In genomic region chr2:126355259-126355658, GRCm38 (mm10) we compare ENCODE assay signal across 28 mouse cellular contexts.
DNase-seq lines count a peak whose midpoint lies in the region; ATAC-seq and TF ChIP-seq lines count a peak whose summit lies in the region.
"Had no signal": no experiment of that assay in that cellular context is flagged by ENCODE, and none has a peak within 500 bp of the region (broad histone marks: within the 10 kb centered on the region; RNA-seq: fewer than 3 reads in every experiment).

No protein-coding gene starts in this region.

- no peak for TF ChIP-seq RAD21 in MEL (IDR thresholded peaks at IDR 0.05; ENCODE audit: low read depth, low read length)

- H3K79me2 ChIP-seq in MEL (ENCODE audit: control insufficient read depth, insufficient read depth, low read length, poor library complexity): no peaks in the 10 kb centered on the region

- H3K36me3 ChIP-seq in MEL (ENCODE audit: control insufficient read depth in 1 of 2, insufficient read depth in 2 of 2, low read length in 2 of 2): no peaks in the 10 kb centered on the region
- H3K36me3 ChIP-seq: embryonic facial prominence, embryonic 10.5 days; embryonic facial prominence, embryonic 13.5 days; forebrain, embryonic 12.5 days; forebrain, embryonic 15.5 days; heart, embryonic 12.5 days; heart, embryonic 15.5 days; hindbrain, embryonic 10.5 days; hindbrain, embryonic 13.5 days; intestine, embryonic 15.5 days had no signal

- H3K9ac ChIP-seq in MEL (ENCODE audit: control insufficient read depth, low read depth, low read length, poor library complexity, severe bottlenecking): no peak overlapping the region
- H3K9ac ChIP-seq: embryonic facial prominence, embryonic 13.5 days; forebrain, embryonic 12.5 days; forebrain, embryonic 15.5 days; heart, embryonic 12.5 days; heart, embryonic 15.5 days; hindbrain, embryonic 13.5 days; intestine, embryonic 15.5 days had no signal

- H3K9me3 ChIP-seq in MEL (replicated peaks; ENCODE audit: insufficient read depth, low read length): no peaks in the 10 kb centered on the region
- H3K9me3 ChIP-seq: embryonic facial prominence, embryonic 10.5 days; embryonic facial prominence, embryonic 13.5 days; forebrain, embryonic 12.5 days; forebrain, embryonic 15.5 days; heart, embryonic 12.5 days; heart, embryonic 15.5 days; hindbrain, embryonic 10.5 days; hindbrain, embryonic 13.5 days; intestine, embryonic 15.5 days had no signal

- TF ChIP-seq EP300 in MEL (IDR thresholded peaks at IDR 0.05; ENCODE audit: low read depth in 1 of 2, low read length in 2 of 2): no peak

- no peak for TF ChIP-seq POLR2A in MEL (IDR thresholded peaks at IDR 0.05; ENCODE audit: control insufficient read depth in 1 of 2, insufficient read depth in 1 of 2, low read depth in 1 of 2, low read length in 2 of 2, poor library complexity in 1 of 2)

- peak; percentile 52 for ATAC-seq in granulocyte monocyte progenitor cell, adult 5-6 weeks (replicated peaks; ENCODE audit: poor library complexity, severe bottlenecking)
- ATAC-seq: CD4-positive, CD25-positive, alpha-beta regulatory T cell, adult 4 months; forebrain, embryonic 15.5 days; hindbrain, embryonic 16.5 days; intestine, embryonic 15.5 days; Patski had no signal

- H3K27me3 ChIP-seq in MEL (ENCODE audit: control insufficient read depth in 1 of 2, insufficient read depth in 2 of 2, low read length in 2 of 2): no peaks in the 10 kb centered on the region; a peak in 1 of 4 replicates
- H3K27me3 ChIP-seq: embryonic facial prominence, embryonic 13.5 days; forebrain, embryonic 15.5 days; heart, embryonic 12.5 days; heart, embryonic 15.5 days; hindbrain, embryonic 13.5 days; intestine, embryonic 15.5 days; Patski had no signal

- H3K27ac ChIP-seq in MEL (ENCODE audit: control insufficient read depth, low read depth, low read length): no peak overlapping the region
- H3K27ac ChIP-seq: embryonic facial prominence, embryonic 10.5 days; embryonic facial prominence, embryonic 13.5 days; forebrain, embryonic 12.5 days; forebrain, embryonic 15.5 days; heart, embryonic 15.5 days; hindbrain, embryonic 10.5 days; hindbrain, embryonic 13.5 days; intestine, embryonic 15.5 days had no signal

- no peak for TF ChIP-seq CTCF in MEL (IDR thresholded peaks at IDR 0.05 in 2 of 3, conservative IDR thresholded peaks at IDR 0.05 in 1 of 3; ENCODE audit: control insufficient read depth in 1 of 3, insufficient read depth in 1 of 3, low read depth in 2 of 3, low read length in 3 of 3, poor library complexity in 1 of 3, severe bottlenecking in 1 of 3)

- DNase-seq in embryo, embryonic 10 days (ENCODE audit: low spot score): peak; percentile 1
- no peak for DNase-seq in embryo, embryonic 11 days
- DNase-seq in MEL (ENCODE audit: low read depth, low spot score): peak; percentile 12
- DNase-seq in layer of hippocampus, postnatal 25 days (ENCODE audit: extremely low spot score in 1 of 2, low spot score in 1 of 2): no peak
- no peak for DNase-seq in thymus, postnatal 36 days
- DNase-seq: adrenal gland, adult 2 months; adrenal gland, postnatal 14 days; cerebellum, adult 11 months; cerebellum, adult 8-10 months; cerebellum, postnatal 14 days; gastrocnemius, postnatal 25 days; heart, postnatal 10 days; heart, postnatal 36 days; kidney, adult 11 months had no signal

- no peaks in the 10 kb centered on the region for H3K4me1 ChIP-seq in MEL (ENCODE audit: control insufficient read depth in 1 of 2, insufficient read depth in 2 of 2, low read length in 2 of 2)
- H3K4me1 ChIP-seq: embryonic facial prominence, embryonic 10.5 days; forebrain, embryonic 12.5 days; forebrain, embryonic 15.5 days; heart, embryonic 12.5 days; heart, embryonic 15.5 days; hindbrain, embryonic 10.5 days; hindbrain, embryonic 13.5 days; intestine, embryonic 15.5 days had no signal

- no peak overlapping the region for H3K4me3 ChIP-seq in MEL (ENCODE audit: control insufficient read depth in 1 of 2, insufficient read depth in 1 of 2, low read depth in 2 of 2, low read length in 2 of 2)
- H3K4me3 ChIP-seq: embryonic facial prominence, embryonic 10.5 days; embryonic facial prominence, embryonic 13.5 days; erythroblast, embryonic 14.5 days; forebrain, embryonic 12.5 days; forebrain, embryonic 15.5 days; heart, embryonic 12.5 days; heart, embryonic 15.5 days; hindbrain, embryonic 10.5 days; hindbrain, embryonic 13.5 days; intestine, embryonic 15.5 days had no signal

TF ChIP-seq in MEL, 35 proteins besides CTCF, POLR2A, EP300 and RAD21:
- TF ChIP-seq NELFE (IDR thresholded peaks at IDR 0.05; ENCODE audit: low read depth, low read length) (no peak), HCFC1 (IDR thresholded peaks at IDR 0.05; ENCODE audit: low read depth, low read length) (no peak), USF2 (IDR thresholded peaks at IDR 0.05; ENCODE audit: borderline replicate concordance in 1 of 2, insufficient read depth in 1 of 2, low read depth in 1 of 2, low read length in 2 of 2) (no peak), POLR2AphosphoS2 (IDR thresholded peaks at IDR 0.05; ENCODE audit: low read length) (no peak), KAT2A (conservative IDR thresholded peaks at IDR 0.05; ENCODE audit: low read depth, low read length) (no peak), RCOR1 (IDR thresholded peaks at IDR 0.05; ENCODE audit: low read depth, low read length) (no peak), GATA1 (IDR thresholded peaks at IDR 0.05; ENCODE audit: low read depth, low read length) (no peak), JUND (IDR thresholded peaks at IDR 0.05; ENCODE audit: low read depth, low read length) (no peak)

Comparison
In these comparisons a context has a peak if more than half of its experiments do, and no peak if none do; other contexts are left out.
1. DNase-seq: peak in embryo, embryonic 10 days (single experiment) and MEL (single experiment); none in embryo, embryonic 11 days (single experiment), layer of hippocampus, postnatal 25 days (0 of 2) and thymus, postnatal 36 days (0 of 2).